Mouse (Mus musculus) thymus, postnatal 4 days (tissue): ENCODE results near the gene Dgki.

Experiments used
- DNase-seq: peaks from one replicate; pipeline ENCODE4 v3.0.0; 2021

Gene Dgki

GRCm38 (mm10) chr6:37057536-37057935 is 242.4 kb downstream of the Dgki start:
- DNase-seq = no peak

DNA sequence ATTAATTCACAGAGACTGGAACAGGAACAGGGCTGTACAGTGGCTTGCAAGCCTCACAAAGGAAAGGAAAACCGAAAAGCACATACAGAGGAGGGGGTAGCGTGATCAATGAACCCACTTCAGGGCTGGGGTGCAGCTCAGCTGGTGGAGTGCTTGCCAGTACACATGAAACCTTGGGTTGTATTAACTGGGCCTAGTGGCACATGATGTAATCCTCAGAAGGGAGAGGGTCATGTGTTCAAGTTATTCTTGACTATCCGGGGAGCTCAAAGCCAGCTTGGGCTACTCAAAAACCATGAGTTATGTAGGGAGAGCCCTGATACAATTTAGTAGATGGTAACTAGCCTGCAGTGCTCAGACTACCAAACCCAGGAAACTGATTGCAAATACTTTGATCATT is 244.3 kb downstream of the Dgki start:
- no peak for DNase-seq

- no peak for DNase-seq
Observed at GRCm38 (mm10) chr6:37055128-37055527, 244.9 kb downstream of the Dgki start.

DNA sequence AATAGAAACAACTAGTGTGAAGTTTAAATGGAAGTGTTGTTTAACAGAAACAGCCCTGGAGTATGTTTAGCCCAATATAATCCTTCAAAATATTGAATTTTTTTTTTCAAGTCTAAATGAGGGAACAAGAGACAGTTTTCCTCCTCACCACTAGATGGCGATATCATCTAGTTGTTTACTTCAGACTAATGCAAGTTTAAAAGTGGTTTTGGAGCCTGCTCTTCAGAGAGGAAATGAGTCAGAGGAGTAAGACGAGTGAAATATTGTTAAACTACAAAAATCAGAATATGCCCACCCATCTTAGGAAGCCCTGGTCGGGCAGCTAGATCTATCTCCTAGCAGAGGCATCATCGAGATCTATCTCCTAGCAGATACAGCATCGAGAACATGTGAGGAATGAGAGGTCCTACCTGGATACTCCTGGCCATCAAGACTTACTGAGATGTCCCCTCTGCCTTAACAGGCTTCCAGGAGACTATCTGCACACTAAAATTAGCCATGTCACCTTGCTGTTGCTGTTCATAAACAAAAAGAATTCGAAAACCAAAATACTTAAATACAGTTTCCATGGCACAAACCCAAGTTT is 245.5 kb downstream of the Dgki start:
- no peak for DNase-seq

DNA sequence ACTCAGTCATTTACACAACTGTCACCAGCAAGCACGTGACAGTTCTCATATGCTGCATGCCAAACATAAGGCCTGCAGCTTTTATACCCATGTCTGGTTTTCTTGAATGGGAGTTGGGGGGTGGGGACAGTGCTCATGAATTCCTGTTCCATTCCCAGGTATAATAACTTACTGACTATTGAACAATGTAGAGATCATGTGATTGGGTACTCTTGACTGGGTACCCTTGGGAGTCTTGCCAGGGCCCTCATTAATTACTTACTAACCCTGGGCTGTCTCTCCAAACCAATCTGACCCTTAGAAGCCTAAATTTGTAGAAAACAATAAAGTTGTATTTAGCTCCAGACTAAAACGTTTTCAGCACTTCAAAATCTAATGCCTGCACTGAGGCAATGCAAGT is 246.6 kb downstream of the Dgki start:
- DNase-seq = no peak

GRCm38 (mm10) chr6:37051652-37052051 is 248.3 kb downstream of the Dgki start:
- DNase-seq = no peak

DNA sequence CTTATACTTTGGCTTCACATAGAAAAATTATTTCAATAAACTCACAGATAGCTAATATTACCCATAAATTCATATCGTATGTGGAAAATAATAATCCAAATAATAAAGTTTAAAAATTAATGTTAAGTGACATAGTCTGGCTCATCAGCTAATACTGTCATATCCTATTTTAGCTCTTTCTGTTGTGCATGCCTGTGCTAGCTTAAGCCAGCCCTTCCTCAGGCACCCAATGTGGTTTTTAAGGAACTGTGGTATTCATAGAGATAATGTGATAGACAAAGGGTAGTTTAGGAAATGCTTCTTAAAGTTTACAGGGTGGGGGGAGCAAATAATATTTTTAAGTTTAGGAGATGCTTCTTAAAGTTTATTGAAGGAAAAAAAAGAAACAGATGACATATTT is 248.8 kb downstream of the Dgki start:
- no peak for DNase-seq

DNA sequence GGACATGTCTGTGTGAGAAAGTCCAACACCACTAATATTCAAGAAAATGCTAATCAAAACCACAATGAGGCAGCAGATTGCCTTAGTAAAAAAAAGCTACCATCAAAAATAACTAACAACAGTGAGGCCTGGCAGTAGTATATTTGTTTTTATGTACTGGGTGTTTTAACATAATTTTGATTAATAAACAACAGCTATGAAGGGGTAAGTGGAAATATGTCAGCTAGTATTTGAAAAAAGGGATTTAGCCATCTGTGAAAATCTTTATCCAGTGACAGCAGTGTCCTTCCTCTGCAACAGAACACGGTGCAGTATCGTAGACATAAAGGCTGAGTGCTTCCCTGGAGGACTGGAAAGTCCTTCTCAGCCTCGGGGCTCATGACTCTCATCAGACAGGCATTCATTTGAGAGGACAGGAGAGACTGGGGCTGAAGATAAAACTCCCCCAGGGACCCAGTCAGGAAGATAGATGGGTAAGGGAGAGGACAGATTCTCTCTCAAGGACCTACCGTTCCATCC is 252.3 kb downstream of the Dgki start:
- no peak for DNase-seq

DNA sequence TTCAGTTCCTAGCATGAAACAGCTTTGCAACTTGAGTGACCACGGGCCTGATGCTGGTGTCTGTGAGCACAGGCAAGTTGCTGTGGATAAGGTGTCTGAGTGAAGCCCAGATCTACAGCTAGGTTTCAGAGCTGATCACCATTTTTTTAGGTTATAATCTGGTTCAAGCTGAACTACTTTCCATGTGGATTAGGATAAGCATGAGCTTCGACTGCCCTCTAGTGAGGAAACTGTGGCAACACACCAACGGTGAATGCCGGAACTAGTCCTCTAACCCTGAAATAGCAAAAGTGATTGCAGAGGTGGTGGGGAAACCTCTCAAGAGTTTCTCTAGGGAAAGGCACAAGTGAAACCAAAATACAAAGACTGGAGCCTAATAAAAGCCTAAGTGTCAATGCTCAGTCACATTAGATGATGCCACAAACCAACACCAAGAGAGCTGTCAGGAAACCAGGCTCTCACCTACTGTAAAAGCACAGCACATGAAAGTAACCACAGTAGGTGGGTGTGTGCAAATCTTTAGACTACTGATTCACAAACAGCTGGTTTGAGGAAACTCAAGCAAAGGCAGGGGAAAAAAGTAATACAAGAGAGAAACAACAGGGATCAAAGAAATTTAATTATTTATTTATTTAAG is 253.7 kb downstream of the Dgki start:
- peak; percentile 38 for DNase-seq

GRCm38 (mm10) chr6:37044796-37045195 is 255.2 kb downstream of the Dgki start:
- DNase-seq = no peak

DNA sequence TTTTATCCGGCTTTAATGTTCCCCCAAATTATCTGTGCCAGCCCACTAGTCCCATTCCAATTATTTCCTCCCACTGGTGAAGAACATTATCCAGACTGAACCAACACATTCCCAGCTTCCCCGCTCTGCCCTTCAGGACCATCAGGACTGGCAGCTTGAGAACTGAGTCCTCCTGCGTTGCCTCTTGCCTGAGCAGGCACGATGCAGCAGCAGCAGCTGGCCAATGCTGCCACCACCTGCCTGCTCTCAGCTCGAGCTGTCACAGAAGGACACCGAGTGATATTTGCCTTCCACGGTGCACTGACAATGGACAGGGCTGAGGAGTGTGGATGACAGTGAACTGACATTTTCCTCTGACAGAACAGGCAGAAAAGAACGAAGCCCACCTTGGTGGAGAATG is 261.5 kb downstream of the Dgki start:
- DNase-seq = no peak

DNA sequence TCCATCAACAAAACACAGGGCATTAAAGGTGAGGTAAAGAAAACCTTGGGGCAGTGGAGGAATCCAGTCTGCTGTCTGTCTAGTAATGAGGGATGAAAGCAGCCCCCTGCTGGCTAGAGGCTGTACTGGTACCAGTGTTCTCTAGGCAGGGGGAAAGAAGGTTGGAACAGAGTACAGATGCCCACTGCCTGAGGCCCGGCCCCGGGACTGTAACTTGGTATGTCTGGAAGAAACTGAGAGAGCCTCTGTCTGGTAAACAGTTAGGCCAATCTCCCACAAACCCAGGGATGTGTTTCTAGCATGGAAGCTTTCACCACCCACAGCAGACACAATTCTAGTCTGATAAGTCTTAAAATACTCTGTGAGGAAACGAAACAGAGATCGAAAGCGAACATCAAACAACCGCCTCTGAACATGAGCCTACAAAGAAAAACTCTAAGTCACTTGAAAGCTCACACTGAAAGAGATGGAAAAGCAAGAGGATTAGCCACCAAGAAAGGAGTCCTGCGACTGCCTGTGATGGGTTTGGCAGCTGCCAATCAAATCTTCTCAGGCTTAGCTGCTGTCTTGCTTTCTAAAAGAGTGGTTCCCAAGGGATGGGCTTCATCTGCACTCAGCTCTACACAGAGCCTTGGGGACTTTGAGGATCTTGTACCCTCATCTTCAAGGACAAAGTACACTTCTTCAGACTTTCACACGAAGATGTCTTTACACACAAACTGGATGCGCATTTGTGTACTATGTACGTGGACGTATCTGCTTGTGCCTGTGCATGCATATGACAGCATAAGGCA is 262.7 kb downstream of the Dgki start:
- DNase-seq = peak; percentile 48

DNA sequence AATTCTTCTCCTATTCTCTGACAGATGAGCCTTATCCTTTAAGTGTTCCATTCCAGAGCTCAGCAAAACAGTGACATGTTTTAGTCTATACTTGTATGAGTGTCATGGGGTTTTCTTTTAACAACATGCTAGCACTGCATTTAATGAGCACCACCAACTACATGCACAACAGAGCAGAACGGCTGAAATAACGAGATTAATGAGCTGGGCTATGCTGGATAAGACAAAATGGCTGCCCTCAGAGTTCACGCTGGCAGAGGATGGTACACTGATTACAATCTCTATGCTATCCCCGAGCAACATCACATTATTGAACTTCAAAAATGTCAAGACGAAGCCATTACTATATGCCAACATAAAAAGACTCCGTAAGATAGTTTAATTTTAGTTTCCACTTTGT is 264.3 kb downstream of the Dgki start:
- no peak for DNase-seq

DNA sequence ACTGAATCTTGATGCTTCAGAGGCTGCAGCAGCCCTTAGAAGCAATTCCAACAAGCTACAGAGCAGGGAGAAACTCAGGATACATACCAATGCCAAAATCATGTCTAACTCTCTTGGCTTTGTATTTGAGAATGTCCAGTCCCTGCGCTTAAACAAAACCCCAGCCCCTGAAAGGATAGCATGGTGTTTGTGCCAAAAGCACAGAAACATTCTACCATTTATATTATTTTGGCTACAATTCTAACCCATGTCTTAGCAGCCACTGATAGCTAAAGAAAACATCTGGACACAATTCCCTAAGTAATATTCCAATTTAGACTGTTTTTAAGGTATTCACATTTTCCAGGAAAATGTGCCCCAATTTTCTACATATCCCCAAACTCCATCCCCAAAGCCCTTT is 269.0 kb downstream of the Dgki start:
- no peak for DNase-seq

- no peak for DNase-seq
Observed at GRCm38 (mm10) chr6:37030402-37030801, 269.6 kb downstream of the Dgki start.

GRCm38 (mm10) chr6:37028841-37029240 is 271.1 kb downstream of the Dgki start:
- no peak for DNase-seq

DNA sequence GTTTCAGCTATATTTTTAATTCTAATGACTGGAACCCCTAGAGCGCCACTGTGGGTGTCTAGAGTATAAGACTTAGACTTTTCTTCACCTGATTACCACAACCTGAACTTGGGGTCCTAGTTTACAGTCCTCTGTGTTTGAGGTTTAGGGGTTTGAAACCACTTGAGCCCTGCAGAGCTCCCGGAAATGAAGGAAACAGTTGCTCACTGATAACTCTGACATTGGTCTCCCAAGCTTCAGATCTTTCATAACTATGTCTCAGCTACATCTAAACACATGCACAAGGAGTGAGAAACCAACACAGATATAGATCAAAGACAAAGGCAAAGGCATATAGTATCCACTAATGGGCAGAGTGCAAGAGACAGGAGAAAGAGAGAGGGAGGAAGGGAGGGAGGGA is 271.7 kb downstream of the Dgki start:
- no peak for DNase-seq

DNA sequence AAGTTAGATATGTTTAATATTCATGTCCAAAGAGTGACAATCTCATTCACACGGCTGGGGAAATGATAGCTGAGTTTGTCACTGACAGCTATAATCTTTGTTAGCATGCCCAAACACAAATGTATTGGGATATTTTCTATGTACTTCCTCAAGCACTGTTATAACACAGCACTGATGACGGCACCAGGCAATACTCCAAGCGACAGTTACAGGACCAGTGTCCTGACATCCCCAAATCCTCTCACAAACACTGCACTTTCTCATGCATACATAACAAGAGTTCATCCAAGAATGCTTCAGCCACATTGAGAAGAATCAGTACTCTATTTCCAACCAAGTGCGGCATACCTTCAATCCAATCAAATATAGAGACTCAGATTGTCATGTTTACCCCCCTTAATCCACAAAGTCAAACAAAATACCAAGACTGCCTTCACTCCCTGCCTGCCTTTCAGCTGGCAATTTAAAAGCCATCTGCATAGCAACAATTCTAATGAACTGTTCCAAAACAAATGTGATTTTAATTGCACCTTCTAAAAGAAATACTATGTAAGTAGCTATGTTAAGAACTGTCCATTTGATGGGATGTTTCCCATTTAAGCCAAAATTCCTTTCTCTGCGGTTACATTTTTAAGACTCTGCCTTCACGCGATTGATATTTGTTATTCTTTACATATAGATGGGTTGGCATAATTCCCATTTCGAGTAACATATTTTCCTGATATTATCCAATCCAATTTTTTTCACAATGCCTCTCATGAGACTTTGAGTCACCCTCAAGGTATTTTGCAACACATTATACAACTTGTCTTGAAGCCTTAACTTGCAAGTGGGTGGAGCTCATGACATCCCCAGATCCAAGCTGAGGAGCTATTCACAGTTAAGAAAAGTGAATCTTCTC is 273.4 kb downstream of the Dgki start:
- DNase-seq = no peak

DNA sequence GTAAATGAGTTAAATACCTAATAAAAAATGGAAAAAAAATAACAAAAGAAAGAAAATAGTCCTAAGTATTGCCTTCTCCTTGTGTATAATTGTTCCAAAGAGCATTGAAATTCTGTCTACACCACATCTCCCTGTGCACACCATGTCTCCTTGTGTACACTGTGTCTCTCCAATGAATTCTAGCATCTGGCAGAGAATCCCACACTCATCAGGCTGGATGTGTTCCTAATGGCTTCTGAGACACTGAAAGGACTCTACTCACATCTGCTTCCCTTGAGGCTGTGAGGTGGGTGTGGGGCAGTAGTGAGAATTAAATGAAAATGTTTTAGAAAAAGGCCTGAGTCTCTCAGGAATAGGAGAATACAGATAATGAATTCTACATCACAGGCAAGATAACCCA is 283.9 kb downstream of the Dgki start:
- no peak for DNase-seq

DNA sequence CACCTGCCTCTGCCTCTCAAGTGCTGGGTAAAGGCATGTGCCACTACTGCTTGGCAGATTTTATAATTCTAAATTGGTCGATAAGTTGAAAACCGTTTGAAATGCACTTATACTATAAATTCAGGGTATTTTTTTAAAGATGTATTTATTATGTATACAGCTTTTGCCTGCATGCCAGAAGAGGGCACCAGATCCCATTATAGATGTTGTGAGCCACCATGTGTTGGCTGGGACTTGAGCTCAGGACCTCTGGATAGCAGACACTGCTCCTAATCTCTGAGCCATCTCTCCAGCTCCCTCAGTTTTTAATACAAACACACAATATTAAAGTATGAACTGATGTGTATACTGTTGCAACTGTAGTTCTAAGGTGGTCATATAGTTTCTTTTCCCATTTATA is 288.4 kb downstream of the Dgki start:
- DNase-seq = no peak

GRCm38 (mm10) chr6:37007573-37007972 is 292.4 kb downstream of the Dgki start:
- DNase-seq = no peak

GRCm38 (mm10) chr6:37004914-37005313 is 295.1 kb downstream of the Dgki start:
- no peak for DNase-seq

- DNase-seq = no peak
Observed at GRCm38 (mm10) chr6:37003235-37003634, 296.7 kb downstream of the Dgki start.
